Mouse (Mus musculus) embryonic facial prominence, embryonic 15.5 days (tissue): Measurements from ENCODE around the gene Angptl4. TPM values are rescaled to one million over a fixed set of nuclear protein-coding genes. Genes with fewer than 3 reads are reported as not detected.

Experiments used
- polyA plus RNA-seq: library from polyadenylated mRNA; unstranded; fragments of >200 nt; fragmentation: Nextera tagmentation; extraction: Ambion mirVana; gene quantifications from 2 replicates; pipeline ENCODE4 v1.2.1, GENCODE M21; 2015

Gene Angptl4
- polyA plus RNA-seq, 1 experiment from 2014 or later, result 67.2 TPM

Other genes with a start within 250 kb of the Angptl4 start
- gene Myo1f, start 226.1 kb downstream of the Angptl4 start, polyA plus RNA-seq, result 5.6 and 5.7 TPM in 2 replicates
- gene Zfp414, start 152.7 kb downstream of the Angptl4 start, polyA plus RNA-seq, result 42.9 and 55.7 TPM in 2 replicates
- 0.99 and 1.1 TPM in 2 replicates for gene Pram1, start 143.8 kb downstream of the Angptl4 start, polyA plus RNA-seq
- gene Hnrnpm, start 95.0 kb downstream of the Angptl4 start, polyA plus RNA-seq, result 281 and 283 TPM in 2 replicates
- gene March2, start 63.2 kb downstream of the Angptl4 start, polyA plus RNA-seq, result 58.6 and 60.6 TPM in 2 replicates
- 269 and 325 TPM in 2 replicates for gene Rab11b, start 21.3 kb downstream of the Angptl4 start, polyA plus RNA-seq
- 45.3 and 45.8 TPM in 2 replicates for gene Kank3, start 28.7 kb upstream of the Angptl4 start, polyA plus RNA-seq
- gene Rps28, start 42.7 kb upstream of the Angptl4 start, polyA plus RNA-seq, result 998 and 1,000 TPM in 2 replicates
- 432 and 453 TPM in 2 replicates for gene Ndufa7, start 42.7 kb upstream of the Angptl4 start, polyA plus RNA-seq
- gene Cd320, start 61.3 kb upstream of the Angptl4 start, polyA plus RNA-seq, result 57.3 and 59.6 TPM in 2 replicates
- gene Gm7029, start 92.0 kb upstream of the Angptl4 start, polyA plus RNA-seq, result not detected in 2 replicates
- gene Kifc1, start 108.8 kb upstream of the Angptl4 start, polyA plus RNA-seq, result 6.7 and 6.8 TPM in 2 replicates
- gene Platr17, start 123.3 kb upstream of the Angptl4 start, polyA plus RNA-seq, result 0.55 and 0.58 TPM in 2 replicates
- 48.5 and 51.7 TPM in 2 replicates for gene Daxx, start 127.6 kb upstream of the Angptl4 start, polyA plus RNA-seq
- 40.2 and 49.3 TPM in 2 replicates for gene Tapbp, start 134.1 kb upstream of the Angptl4 start, polyA plus RNA-seq
- 15.8 and 17.8 TPM in 2 replicates for gene Zbtb22, start 134.1 kb upstream of the Angptl4 start, polyA plus RNA-seq
- gene Rgl2, start 147.7 kb upstream of the Angptl4 start, polyA plus RNA-seq, result 57.1 and 64.4 TPM in 2 replicates
- gene Pfdn6, start 158.5 kb upstream of the Angptl4 start, polyA plus RNA-seq, result 145 and 163 TPM in 2 replicates
- 36.2 and 36.5 TPM in 2 replicates for gene Wdr46, start 158.8 kb upstream of the Angptl4 start, polyA plus RNA-seq
- 6.0 and 8.5 TPM in 2 replicates for gene B3galt4, start 169.7 kb upstream of the Angptl4 start, polyA plus RNA-seq
- 48.9 and 57.2 TPM in 2 replicates for gene Vps52, start 174.0 kb upstream of the Angptl4 start, polyA plus RNA-seq
- gene Rps18, start 174.2 kb upstream of the Angptl4 start, polyA plus RNA-seq, result 1,731 and 1,878 TPM in 2 replicates
- gene H2-K1, start 218.5 kb upstream of the Angptl4 start, polyA plus RNA-seq, result 29.0 and 31.1 TPM in 2 replicates
- 26.0 and 26.9 TPM in 2 replicates for gene Ring1, start 242.8 kb upstream of the Angptl4 start, polyA plus RNA-seq
- 54.1 and 57.4 TPM in 2 replicates for gene H2-Ke6, start 246.2 kb upstream of the Angptl4 start, polyA plus RNA-seq
- gene Slc39a7, start 249.9 kb upstream of the Angptl4 start, polyA plus RNA-seq, result 229 and 234 TPM in 2 replicates
- gene Rxrb, start 250.0 kb upstream of the Angptl4 start, polyA plus RNA-seq, result 53.0 and 54.6 TPM in 2 replicates